Mouse (Mus musculus) granulocyte monocyte progenitor cell, adult 5-6 weeks (primary cell): ENCODE results near the gene S100a5. TPM values are rescaled to one million over a fixed set of nuclear protein-coding genes. Genes with fewer than 3 reads are reported as not detected.

ENCODE experiments used
- total RNA-seq, 2 experiments: library from RNA; stranded (forward) in 1 of 2; stranded (reverse) in 1 of 2; fragments of 200-712, 200-1000 nt in 1 of 2; fragments of >200 nt in 1 of 2; fragmentation: Nextera tagmentation in 1 of 2; gene quantifications; 2 replicates each; pipeline ENCODE4 v1.2.3; 2014 to 2017

Gene S100a5
- total RNA-seq, 2 experiments from 2014 or later = not detected

Other genes starting within 250 kb of the S100a5 start
- gene Slc27a3, start 218.6 kb upstream of the S100a5 start, total RNA-seq (2014; fragmentation: Nextera tagmentation) = 2.1 and 4.2 TPM in 2 replicates
- gene Slc27a3, start 218.6 kb upstream of the S100a5 start, total RNA-seq (2017) = 0.88 and 0.99 TPM in 2 replicates
- 29.3 and 47.1 TPM in 2 replicates for gene Ints3, start 174.9 kb upstream of the S100a5 start, total RNA-seq (2014; fragmentation: Nextera tagmentation)
- gene Ints3, start 174.9 kb upstream of the S100a5 start, total RNA-seq (2017) = 18.4 and 25.9 TPM in 2 replicates
- gene Npr1, start 142.7 kb upstream of the S100a5 start, total RNA-seq (2014; fragmentation: Nextera tagmentation) = 0.82 TPM in 1 of 2 replicates, not detected in the other
- not detected in 2 replicates for gene Npr1, start 142.7 kb upstream of the S100a5 start, total RNA-seq (2017)
- 120 and 128 TPM in 2 replicates for gene Ilf2, start 132.4 kb upstream of the S100a5 start, total RNA-seq (2014; fragmentation: Nextera tagmentation)
- gene Ilf2, start 132.4 kb upstream of the S100a5 start, total RNA-seq (2017) = 176 and 204 TPM in 2 replicates
- gene Snapin, start 117.5 kb upstream of the S100a5 start, total RNA-seq (2014; fragmentation: Nextera tagmentation) = 31.7 and 47.1 TPM in 2 replicates
- 35.5 and 44.1 TPM in 2 replicates for gene Snapin, start 117.5 kb upstream of the S100a5 start, total RNA-seq (2017)
- 97.6 and 127 TPM in 2 replicates for gene Chtop, start 99.0 kb upstream of the S100a5 start, total RNA-seq (2014; fragmentation: Nextera tagmentation)
- 93.2 and 107 TPM in 2 replicates for gene Chtop, start 99.0 kb upstream of the S100a5 start, total RNA-seq (2017)
- gene S100a1, start 94.1 kb upstream of the S100a5 start, total RNA-seq (2014; fragmentation: Nextera tagmentation) = 106 and 130 TPM in 2 replicates
- gene S100a1, start 94.1 kb upstream of the S100a5 start, total RNA-seq (2017) = 119 and 162 TPM in 2 replicates
- 60.2 and 62.1 TPM in 2 replicates for gene S100a13, start 94.1 kb upstream of the S100a5 start, total RNA-seq (2014; fragmentation: Nextera tagmentation)
- gene S100a13, start 94.1 kb upstream of the S100a5 start, total RNA-seq (2017) = 73.2 and 77.0 TPM in 2 replicates
- gene S100a14, start 81.7 kb upstream of the S100a5 start, total RNA-seq (2014; fragmentation: Nextera tagmentation) = not detected in 2 replicates
- gene S100a14, start 81.7 kb upstream of the S100a5 start, total RNA-seq (2017) = not detected in 2 replicates
- not detected in 2 replicates for gene S100a16, start 71.3 kb upstream of the S100a5 start, total RNA-seq (2014; fragmentation: Nextera tagmentation)
- not detected in 2 replicates for gene S100a16, start 71.3 kb upstream of the S100a5 start, total RNA-seq (2017)
- gene S100a3, start 47.9 kb upstream of the S100a5 start, total RNA-seq (2014; fragmentation: Nextera tagmentation) = not detected in 2 replicates
- not detected in 2 replicates for gene S100a3, start 47.9 kb upstream of the S100a5 start, total RNA-seq (2017)
- gene S100a2, start 18.3 kb upstream of the S100a5 start, total RNA-seq (2014; fragmentation: Nextera tagmentation) = not detected in 2 replicates
- gene S100a2, start 18.3 kb upstream of the S100a5 start, total RNA-seq (2017) = not detected in 2 replicates
- gene Gm42674, start 6.6 kb upstream of the S100a5 start, total RNA-seq (2014; fragmentation: Nextera tagmentation) = not detected in 2 replicates
- gene Gm42674, start 6.6 kb upstream of the S100a5 start, total RNA-seq (2017) = not detected in 2 replicates
- gene S100a4, start 4.8 kb upstream of the S100a5 start, total RNA-seq (2014; fragmentation: Nextera tagmentation) = 20.4 and 46.6 TPM in 2 replicates
- gene S100a4, start 4.8 kb upstream of the S100a5 start, total RNA-seq (2017) = 21.0 and 41.8 TPM in 2 replicates
- 3.6 and 13.4 TPM in 2 replicates for gene S100a6, start 4.4 kb downstream of the S100a5 start, total RNA-seq (2014; fragmentation: Nextera tagmentation)
- gene S100a6, start 4.4 kb downstream of the S100a5 start, total RNA-seq (2017) = 13.0 and 18.6 TPM in 2 replicates
- not detected in 2 replicates for gene S100a7a, start 45.5 kb downstream of the S100a5 start, total RNA-seq (2014; fragmentation: Nextera tagmentation)
- gene S100a7a, start 45.5 kb downstream of the S100a5 start, total RNA-seq (2017) = not detected in 2 replicates
- gene S100a8, start 60.5 kb downstream of the S100a5 start, total RNA-seq (2014; fragmentation: Nextera tagmentation) = 347 and 679 TPM in 2 replicates
- gene S100a8, start 60.5 kb downstream of the S100a5 start, total RNA-seq (2017) = 895 and 1,441 TPM in 2 replicates
- 129 and 333 TPM in 2 replicates for gene S100a9, start 87.2 kb downstream of the S100a5 start, total RNA-seq (2014; fragmentation: Nextera tagmentation)
- gene S100a9, start 87.2 kb downstream of the S100a5 start, total RNA-seq (2017) = 894 and 951 TPM in 2 replicates
- gene Pglyrp4, start 118.4 kb downstream of the S100a5 start, total RNA-seq (2014; fragmentation: Nextera tagmentation) = not detected in 2 replicates
- gene Pglyrp4, start 118.4 kb downstream of the S100a5 start, total RNA-seq (2017) = not detected in 2 replicates
- gene Gm5849, start 169.4 kb downstream of the S100a5 start, total RNA-seq (2014; fragmentation: Nextera tagmentation) = not detected in 2 replicates
- not detected in 2 replicates for gene Gm5849, start 169.4 kb downstream of the S100a5 start, total RNA-seq (2017)